Mouse (Mus musculus): ENCODE data around the gene Stxbp3.

DNA sequence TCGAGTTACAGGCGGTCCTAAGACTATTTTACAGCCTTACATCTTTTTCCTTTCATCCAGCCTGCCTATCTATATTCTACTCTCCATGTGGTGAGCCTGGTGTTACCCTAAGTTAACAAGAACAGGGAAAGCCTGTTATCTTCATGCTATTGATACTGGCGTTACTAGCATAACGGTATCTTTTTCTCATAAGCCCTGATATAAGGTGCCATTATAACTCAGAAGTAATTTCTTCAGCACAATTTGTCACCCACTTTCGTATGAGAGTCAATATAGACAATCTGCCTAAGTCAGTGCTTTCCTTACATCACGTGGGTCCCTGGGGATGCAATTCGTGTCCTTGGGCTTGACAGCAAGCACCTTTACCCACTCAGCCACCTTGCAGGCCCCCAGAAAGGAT is 1.3 kb downstream of the Stxbp3 start:
- TF ChIP-seq CTCF (IDR thresholded peaks at IDR 0.05; ENCODE audit: low read depth) = no peak
- peak; percentile 7; the same call in 1 of the 2 replicates for TF ChIP-seq EP300 (IDR thresholded peaks at IDR 0.05; ENCODE audit: low read depth)
